Mouse (Mus musculus) embryo, embryonic 9.5 days (tissue): ENCODE results near the gene Nxf3.

ENCODE experiments used
- DNase-seq: peaks from one replicate; pipeline ENCODE4 v3.0.0-alpha.2; 2017; ENCODE audit errors: extremely low spot score

The Nxf3 gene

GRCm38 (mm10) chrX:136085155-136085554, at the start of gene Nxf3:
Nxf3 (minus strand) TSS chrX:136085255.
- no peak for DNase-seq

DNA sequence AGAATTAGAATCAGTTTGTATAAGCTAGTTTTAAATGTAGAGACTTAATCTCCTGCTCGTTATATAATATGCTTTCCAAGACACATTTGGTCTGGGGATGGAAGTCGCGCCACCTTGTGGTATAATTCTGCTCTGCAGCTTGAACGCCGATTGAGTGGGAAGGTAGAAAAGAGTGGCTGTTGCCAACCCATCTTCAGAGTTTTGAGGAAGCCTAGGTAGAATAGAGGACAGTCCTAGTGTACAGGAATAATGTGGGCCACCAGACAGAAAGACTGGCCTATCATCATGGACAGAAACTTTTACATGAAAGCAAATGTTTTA, 42.6 kb upstream of the Nxf3 start:
- peak; percentile 41 for DNase-seq

DNA sequence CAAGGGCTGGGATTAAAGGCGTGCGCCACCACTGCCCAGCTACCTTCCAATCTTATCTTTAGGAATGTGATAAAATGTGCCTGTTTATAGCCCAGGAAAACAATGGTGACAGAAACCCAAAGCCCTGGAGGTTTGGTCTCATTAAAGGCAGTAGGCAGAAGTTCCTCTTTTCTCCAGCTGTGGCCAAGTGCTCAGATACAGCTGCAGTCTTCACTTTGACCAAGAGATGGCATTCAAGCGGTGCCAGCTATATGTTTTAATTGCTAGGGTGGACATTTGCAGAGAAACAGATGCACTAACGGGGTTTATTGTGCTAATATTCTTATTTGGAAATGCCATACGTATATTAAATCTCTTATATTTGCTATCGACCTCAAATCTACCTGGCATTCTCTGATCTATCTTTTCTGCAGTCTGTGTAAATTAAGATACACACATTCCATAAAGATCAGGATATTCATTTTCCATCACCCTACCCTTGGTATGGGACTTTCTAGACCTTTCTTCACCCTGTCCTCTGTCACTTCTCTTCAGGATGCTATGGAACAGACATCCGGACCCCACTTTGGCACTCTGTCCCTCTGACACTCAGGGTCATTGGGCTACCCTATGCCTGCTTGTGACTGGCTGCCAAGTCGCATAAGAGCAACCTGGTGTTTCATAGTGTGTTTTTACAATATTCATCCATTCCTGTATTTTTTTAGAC, 42.1 kb upstream of the Nxf3 start:
- DNase-seq, result peak; percentile 12

GRCm38 (mm10) chrX:136115419-136115961, 30.4 kb upstream of the Nxf3 start:
- DNase-seq, result peak; percentile 84

- DNase-seq, result no peak
Observed at GRCm38 (mm10) chrX:136115015-136115414, 30.0 kb upstream of the Nxf3 start.

DNA sequence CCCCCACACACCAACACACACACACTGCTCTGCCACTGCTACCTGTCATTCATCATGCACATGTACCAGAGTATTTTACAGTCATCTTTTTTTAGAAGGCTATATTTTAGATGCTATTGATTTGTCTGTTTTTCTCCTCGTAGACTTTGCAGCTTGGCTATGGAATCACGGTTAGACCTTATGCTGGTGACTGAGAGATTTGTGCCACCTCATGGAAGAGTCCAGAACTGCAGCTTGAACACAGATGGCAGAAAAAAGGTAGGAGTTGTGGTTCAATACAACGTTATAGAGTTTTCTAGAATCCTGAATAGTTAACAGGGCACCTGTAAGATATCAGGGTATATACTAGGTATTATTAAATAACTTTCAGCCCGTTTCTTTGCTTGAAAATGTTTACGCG, 22.9 kb upstream of the Nxf3 start:
- peak; percentile 14 for DNase-seq

DNA sequence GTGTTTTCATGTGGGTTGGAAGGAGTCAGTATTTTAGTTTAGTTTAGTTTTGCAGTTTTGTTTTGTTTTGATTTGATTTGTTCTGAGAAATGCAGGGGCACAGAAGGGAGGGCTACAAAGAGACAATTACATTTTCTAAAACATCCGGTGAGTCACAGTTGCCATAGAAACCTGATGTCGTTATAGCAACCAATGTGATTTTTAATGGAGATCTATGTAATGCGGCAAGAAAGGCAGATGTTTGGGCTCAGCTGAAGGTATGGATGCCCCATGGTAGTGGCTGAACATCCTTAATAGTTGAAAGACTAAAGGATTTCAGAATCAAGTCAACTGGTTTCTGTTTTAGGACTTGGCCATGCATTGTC, 19.7 kb upstream of the Nxf3 start:
- no peak for DNase-seq

- DNase-seq, result no peak
Observed at GRCm38 (mm10) chrX:136104046-136104723, 19.1 kb upstream of the Nxf3 start.

DNA sequence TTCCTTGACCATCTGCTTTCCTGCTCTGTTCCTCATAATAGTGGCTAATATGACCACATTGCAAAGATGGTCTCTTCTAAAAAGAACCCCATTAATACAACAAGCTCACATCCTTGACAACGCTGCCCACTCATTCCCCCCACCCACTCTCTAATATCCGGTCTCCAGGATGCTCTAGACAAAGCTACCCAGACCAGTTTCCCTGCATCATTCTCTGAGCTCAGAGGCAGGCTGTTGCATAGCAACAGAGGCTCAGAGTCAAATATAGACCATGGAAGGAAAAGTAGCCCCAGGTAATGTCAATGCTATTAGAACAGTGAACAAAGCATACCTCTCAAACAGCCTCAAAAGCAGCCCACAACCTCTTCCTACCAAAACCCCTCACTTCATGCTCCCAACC, 9.4 kb upstream of the Nxf3 start:
- no peak for DNase-seq

GRCm38 (mm10) chrX:136092497-136093279, 7.6 kb upstream of the Nxf3 start:
- DNase-seq, result no peak

DNA sequence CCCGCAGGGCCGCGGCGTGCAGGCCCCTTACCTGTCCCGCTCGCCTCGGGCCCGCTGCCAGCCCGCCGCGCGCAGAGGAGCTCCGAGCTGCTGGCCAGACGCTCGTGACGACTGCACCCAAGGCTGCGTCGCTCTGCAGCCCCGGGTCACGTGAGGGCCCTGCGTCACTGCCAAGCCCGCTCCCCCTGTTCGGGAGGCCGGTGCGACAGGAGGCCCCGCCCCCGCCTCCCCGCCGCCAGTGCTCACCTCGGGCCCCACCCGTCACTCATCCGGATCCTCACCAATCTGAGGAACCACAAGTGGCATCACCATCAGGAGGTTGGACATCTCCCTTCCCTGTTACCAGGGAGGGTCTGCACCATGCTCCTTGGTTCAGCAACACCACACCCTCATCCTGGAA, 17.0 kb downstream of the Nxf3 start, which contains the start of gene Bex2:
Gene Bex2 (minus strand): TSS at position 217 of the 400 bp plus-strand sequence.
- DNase-seq, result peak; percentile 0

DNA sequence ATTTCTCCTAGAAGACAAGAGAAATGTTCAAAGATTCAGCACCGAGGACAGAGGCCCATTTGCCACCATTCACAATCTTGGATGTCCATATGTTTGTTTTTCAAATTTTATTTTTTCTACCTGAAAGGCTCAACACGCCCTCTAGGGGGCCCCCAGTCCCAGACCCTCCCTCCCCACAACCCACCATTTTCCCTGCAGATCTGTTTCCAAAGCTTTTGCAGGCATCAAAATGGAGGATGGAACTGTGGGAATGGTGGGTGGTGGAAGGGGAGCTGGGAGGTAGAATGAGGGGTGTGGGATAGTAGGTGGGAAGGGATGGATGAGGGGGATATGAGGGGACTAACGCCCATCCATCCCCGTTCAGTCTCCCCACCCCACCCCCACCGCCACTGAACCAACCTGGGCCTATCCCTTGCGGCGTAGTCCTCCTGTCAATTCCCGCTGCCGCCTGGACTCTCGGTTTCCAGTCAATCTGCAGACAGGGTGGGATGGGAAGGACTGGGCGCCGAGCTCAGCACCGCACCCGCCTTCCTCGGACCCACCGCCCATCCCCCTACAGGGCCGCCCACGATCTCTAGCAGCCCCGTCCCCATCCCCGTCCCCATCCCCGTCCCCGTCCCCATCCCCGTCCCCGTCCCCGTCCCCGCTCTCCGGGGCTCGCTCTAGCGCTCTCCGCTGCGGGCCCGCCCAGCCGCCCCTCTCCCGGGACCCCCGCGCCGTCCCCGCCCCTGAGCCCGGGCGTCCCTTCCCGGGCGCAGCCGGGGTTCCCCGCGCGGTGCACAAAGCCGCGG, 17.7 kb downstream of the Nxf3 start:
- peak; percentile 53 for DNase-seq

DNA sequence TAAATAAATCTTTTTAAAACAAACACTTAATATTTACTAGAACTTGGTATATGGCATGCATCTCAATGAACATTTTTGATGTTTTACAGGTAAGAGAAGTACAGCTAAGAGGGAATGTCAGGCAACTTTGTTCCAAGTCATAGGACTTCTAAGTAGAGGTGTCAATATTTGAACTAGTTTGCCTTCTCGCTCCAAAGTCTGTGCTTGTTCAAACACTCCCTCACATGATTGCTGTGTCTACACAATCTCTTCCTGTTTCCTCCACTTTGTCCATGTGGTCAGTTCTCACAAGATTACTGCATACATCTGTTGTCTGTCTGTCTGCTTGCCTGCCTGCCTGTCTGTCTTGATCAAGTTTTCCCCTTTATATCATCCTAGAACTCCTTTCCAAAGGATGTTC, 24.4 kb downstream of the Nxf3 start:
- no peak for DNase-seq

DNA sequence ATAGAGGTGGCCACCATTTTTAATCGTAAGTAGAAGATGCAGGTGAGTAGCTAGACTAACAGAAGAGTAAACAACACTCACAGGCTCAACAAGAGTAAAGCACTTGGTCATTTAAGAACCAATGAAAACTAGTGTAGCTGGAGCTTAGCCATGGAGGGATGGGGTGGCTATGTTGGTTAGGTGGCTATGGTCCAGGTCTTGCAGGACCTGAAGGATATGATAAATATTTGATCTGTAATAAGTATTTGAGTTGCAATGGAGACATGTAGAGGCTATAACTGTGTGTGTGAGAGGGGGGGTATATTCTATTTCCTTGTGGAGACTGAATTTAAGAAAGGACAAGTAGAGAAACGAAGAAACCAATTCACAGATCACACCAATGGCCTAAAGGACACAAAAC, 33.8 kb downstream of the Nxf3 start:
- DNase-seq, result no peak

GRCm38 (mm10) chrX:136047528-136047927, 37.5 kb downstream of the Nxf3 start:
- peak; percentile 33 for DNase-seq

GRCm38 (mm10) chrX:136043726-136044125, 41.3 kb downstream of the Nxf3 start:
- DNase-seq, result no peak

- peak; percentile 24 for DNase-seq
Observed at GRCm38 (mm10) chrX:136032799-136033763, 52.0 kb downstream of the Nxf3 start, which contains the start of gene Arxes1. Arxes1 (plus strand) TSS chrX:136033367.

- DNase-seq, result no peak
Observed at GRCm38 (mm10) chrX:136030331-136030730, 54.7 kb downstream of the Nxf3 start.
